Mouse (Mus musculus) right cerebral cortex, postnatal 10 days (tissue): ENCODE results near the gene Gapdhs.

Source experiments
- DNase-seq, 2 experiments: peaks; one replicate each; pipeline ENCODE4 v3.0.0; 2021; ENCODE audit warnings: low spot score in 2 of 2

Gene Gapdhs

DNA sequence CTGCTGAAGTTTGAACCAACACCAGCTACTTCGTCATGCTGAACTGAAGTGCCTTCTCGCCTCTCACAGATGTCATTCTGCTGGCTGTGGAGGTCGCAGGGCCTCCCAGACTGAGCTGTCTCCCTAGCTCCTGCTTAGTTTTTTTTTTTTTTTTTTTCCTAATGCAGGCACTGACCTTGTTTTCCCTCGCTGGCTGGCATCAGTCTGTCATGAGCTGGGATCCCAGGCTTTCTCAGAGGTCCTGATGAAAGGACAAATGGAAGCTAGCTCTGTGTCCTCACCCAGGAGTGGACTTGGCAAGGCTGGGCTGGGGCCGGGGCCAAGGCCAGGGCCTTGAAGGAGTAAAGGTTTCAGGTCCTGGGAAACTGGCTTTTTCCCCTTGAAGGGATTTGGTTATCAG, 61.6 kb downstream of the Gapdhs start:
- DNase-seq: no peak
